Mouse (Mus musculus): ENCODE data around the gene Sycp3. TPM values are rescaled to one million over a fixed set of nuclear protein-coding genes. Genes with fewer than 3 reads are reported as not detected.
"Not testable (repeated sequence)": the region's sequence is repeated elsewhere in the genome, so short reads cannot be mapped to it uniquely, and the experiment has no call there.

Sycp3 gene
- polyA plus RNA-seq, 1 experiment from 2014 or later: not detected

- peak overlapping the region; percentile 25; the same call in 1 of the 2 replicates for H3K4me2 ChIP-seq (replicated peaks)
- 0 out of 2 replicates have a peak, but pooled peaks cover 3% of the 10 kb centered on the region for H3K4me1 ChIP-seq
- no peaks in the 10 kb centered on the region for H3K27me3 ChIP-seq
- 40% methylated on average over 6 of the region's 6 CpGs for WGBS
- no peaks in the 10 kb centered on the region for H3K36me3 ChIP-seq
- peak; percentile 63 for ATAC-seq (ENCODE audit: low FRiP score, low read depth)
- H3K4me3 ChIP-seq: no peak overlapping the region
- no peak overlapping the region for H3K9ac ChIP-seq
- peak overlapping the region; percentile 7; the same call in 1 of the 2 replicates for H3K27ac ChIP-seq
- no peaks in the 10 kb centered on the region for H3K9me3 ChIP-seq
These were observed 1.6 kb upstream of the Sycp3 start for GRCm38 (mm10) chr10:88457816-88458215.

GRCm38 (mm10) chr10:88460122-88460820 is 902 bp downstream of the Sycp3 start:
- ATAC-seq (ENCODE audit: low FRiP score, low read depth): no peak
- no peaks in the 10 kb centered on the region for H3K36me3 ChIP-seq
- no peaks in the 10 kb centered on the region for H3K27me3 ChIP-seq
- H3K27ac ChIP-seq: no peak overlapping the region
- 0 out of 2 replicates have a peak, but pooled peaks cover 3% of the 10 kb centered on the region for H3K4me1 ChIP-seq
- no peak overlapping the region for H3K4me2 ChIP-seq (replicated peaks)
- no peaks in the 10 kb centered on the region for H3K9me3 ChIP-seq
- WGBS: 79% methylated on average over 18 of the region's 18 CpGs
- no peak overlapping the region for H3K9ac ChIP-seq
- H3K4me3 ChIP-seq: no peak overlapping the region

- H3K4me1 ChIP-seq; H3K9me3 ChIP-seq; H3K27ac ChIP-seq; ATAC-seq (ENCODE audit: low FRiP score, low read depth); H3K9ac ChIP-seq; H3K4me2 ChIP-seq (replicated peaks); H3K27me3 ChIP-seq; H3K4me3 ChIP-seq; H3K36me3 ChIP-seq: not testable (repeated sequence)
- WGBS: 88% methylated on average over 10 of the region's 10 CpGs
These were observed 23.5 kb downstream of the Sycp3 start for GRCm38 (mm10) chr10:88482866-88483265.

- Histone ChIP-seq H3K36me3 (peaks cover 6% of the 10 kb centered on the region; the same call in 1 of the 2 replicates), H3K4me2 (replicated peaks) (no peak overlapping the region), H3K27ac (no peak overlapping the region), H3K9ac (no peak overlapping the region), H3K9me3 (no peaks in the 10 kb centered on the region), H3K4me3 (no peak overlapping the region), H3K27me3 (no peaks in the 10 kb centered on the region), H3K4me1 (no peaks in the 10 kb centered on the region)
- no peak for ATAC-seq (ENCODE audit: low FRiP score, low read depth)
- WGBS: 87% methylated on average over 5 of the region's 5 CpGs
These were observed 29.3 kb downstream of the Sycp3 start for GRCm38 (mm10) chr10:88488629-88489028.

DNA sequence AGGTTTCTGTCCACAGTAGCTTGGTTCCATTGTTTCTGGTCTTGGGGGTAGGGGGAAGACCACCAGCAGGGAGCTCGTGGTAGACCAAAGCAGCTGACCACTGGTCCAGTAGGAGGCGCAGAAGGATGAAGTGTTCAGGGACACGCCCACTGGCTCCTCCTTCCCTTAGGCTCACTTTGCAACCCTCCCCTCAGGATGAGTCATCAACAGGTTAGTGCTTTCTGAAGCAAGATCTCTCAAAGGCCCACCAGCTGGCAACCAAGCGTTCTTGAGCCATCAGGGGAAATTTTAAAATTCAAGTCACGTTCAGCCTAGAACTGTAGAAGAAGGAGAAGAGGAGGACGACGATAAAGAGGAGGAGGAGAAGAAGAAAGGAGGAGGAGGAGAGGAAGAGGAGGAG is 32.3 kb downstream of the Sycp3 start:
- no peak for ATAC-seq (ENCODE audit: low FRiP score, low read depth)
- Histone ChIP-seq H3K9ac (no peak overlapping the region), H3K9me3 (no peaks in the 10 kb centered on the region), H3K27ac (no peak overlapping the region), H3K4me2 (replicated peaks) (no peak overlapping the region), H3K27me3 (no peaks in the 10 kb centered on the region), H3K4me1 (peaks cover 7% of the 10 kb centered on the region), H3K4me3 (no peak overlapping the region), H3K36me3 (no peaks in the 10 kb centered on the region; the same call in 1 of the 2 replicates)
- WGBS: 65% methylated on average over 7 of the region's 7 CpGs

GRCm38 (mm10) chr10:88492658-88493057 is 33.3 kb downstream of the Sycp3 start:
- peaks cover 14% of the 10 kb centered on the region for H3K4me1 ChIP-seq

DNA sequence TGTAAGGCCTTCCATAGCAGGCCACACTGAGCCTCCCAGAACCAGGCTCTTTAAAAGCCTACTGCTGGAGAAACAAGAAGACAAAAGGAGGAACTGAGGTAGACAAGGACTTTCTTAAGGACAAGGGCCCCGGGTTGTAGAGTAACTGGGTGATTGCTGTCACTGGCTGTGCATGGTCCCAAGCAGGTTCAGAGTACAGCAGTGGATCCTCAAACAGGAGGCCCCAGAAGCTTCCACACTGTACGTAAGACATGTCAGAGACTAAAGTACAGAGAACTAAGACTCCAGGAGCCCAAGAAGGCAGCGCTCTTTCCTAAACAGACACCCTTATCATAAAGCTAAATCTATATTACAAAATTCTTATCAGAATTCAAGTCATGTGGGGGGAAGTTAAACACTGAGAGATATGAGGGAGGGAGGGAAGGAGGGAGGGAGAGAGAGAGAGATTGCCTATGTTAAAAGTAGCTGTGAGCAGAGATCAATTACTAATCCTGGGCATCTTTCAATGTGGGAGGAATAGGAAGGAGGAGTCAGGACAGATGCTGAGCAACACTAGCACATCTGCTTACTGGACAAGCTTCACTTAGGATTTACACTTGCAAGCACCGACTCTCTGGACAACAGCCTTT is 35.7 kb downstream of the Sycp3 start:
- Histone ChIP-seq H3K27ac (no peak overlapping the region), H3K4me1 (peaks cover 14% of the 10 kb centered on the region), H3K36me3 (no peaks in the 10 kb centered on the region), H3K4me3 (no peak overlapping the region), H3K27me3 (no peaks in the 10 kb centered on the region), H3K9ac (no peak overlapping the region), H3K4me2 (replicated peaks) (no peak overlapping the region), H3K9me3 (no peaks in the 10 kb centered on the region)
- ATAC-seq (ENCODE audit: low FRiP score, low read depth): no peak
- WGBS: 82% methylated on average over 4 of the region's 4 CpGs

More at GRCm38 (mm10) chr10:88492658-88493057, 33.3 kb downstream of the Sycp3 start:
- no peak overlapping the region for H3K4me3 ChIP-seq
- no peak for ATAC-seq (ENCODE audit: low FRiP score, low read depth)
- no peaks in the 10 kb centered on the region; the same call in 1 of the 2 replicates for H3K36me3 ChIP-seq
- no peak overlapping the region for H3K27ac ChIP-seq
- WGBS: 85% methylated on average over 8 of the region's 8 CpGs
- no peak overlapping the region for H3K4me2 ChIP-seq (replicated peaks)
- no peaks in the 10 kb centered on the region for H3K9me3 ChIP-seq
- H3K27me3 ChIP-seq: no peaks in the 10 kb centered on the region
- no peak overlapping the region for H3K9ac ChIP-seq

DNA sequence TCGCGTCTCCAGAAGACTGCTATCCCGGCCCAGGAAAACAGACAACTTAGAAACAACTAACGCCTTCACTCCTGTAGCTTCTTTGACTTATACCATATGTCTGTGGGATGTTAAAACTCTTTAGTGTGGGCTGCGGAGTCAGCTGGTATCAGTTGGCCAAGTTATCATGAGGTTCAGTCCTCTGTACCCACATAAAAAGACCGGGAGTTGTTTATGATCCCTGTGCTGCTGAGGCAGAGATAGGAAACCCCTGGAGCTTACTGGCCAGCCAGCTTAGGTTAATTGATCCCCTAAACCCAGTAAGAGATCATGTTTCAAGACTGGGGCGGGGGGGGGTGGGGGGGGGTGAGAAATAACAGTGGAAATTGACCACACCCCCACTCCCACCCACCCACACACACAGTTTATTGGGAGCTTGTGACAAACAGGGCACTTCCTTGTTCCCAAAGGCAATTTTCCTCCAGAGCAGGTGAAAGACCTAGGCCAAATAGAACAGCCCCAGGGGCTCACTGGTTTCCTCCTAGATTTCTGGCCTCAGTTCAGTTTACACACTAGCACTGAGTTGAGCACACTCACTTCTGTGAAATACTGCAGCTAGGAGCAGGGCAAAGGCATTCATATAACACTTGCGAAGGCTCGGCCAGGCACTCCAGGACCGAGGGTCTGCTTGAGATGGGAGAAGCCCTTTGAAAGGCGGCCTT is 37.6 kb downstream of the Sycp3 start:
- no peaks in the 10 kb centered on the region for H3K36me3 ChIP-seq
- no peak overlapping the region for H3K4me3 ChIP-seq
- ATAC-seq (ENCODE audit: low FRiP score, low read depth): peak; percentile 79
- H3K27me3 ChIP-seq: no peaks in the 10 kb centered on the region
- WGBS: 19% methylated on average over 11 of the region's 11 CpGs
- no peak overlapping the region for H3K9ac ChIP-seq
- H3K27ac ChIP-seq: no peak overlapping the region
- H3K4me2 ChIP-seq (replicated peaks): 0 out of 2 replicates have a peak overlapping the region, but pooled peaks have one; percentile 17
- H3K4me1 ChIP-seq: peaks cover 22% of the 10 kb centered on the region
- H3K9me3 ChIP-seq: no peaks in the 10 kb centered on the region

GRCm38 (mm10) chr10:88499993-88500392 is 40.6 kb downstream of the Sycp3 start:
- Histone ChIP-seq H3K27ac (no peak overlapping the region), H3K4me1 (peaks cover 40% of the 10 kb centered on the region), H3K4me3 (no peak overlapping the region), H3K4me2 (replicated peaks) (no peak overlapping the region), H3K9ac (no peak overlapping the region), H3K9me3 (no peaks in the 10 kb centered on the region), H3K36me3 (no peaks in the 10 kb centered on the region), H3K27me3 (no peaks in the 10 kb centered on the region)
- WGBS: 74% methylated on average over 5 of the region's 5 CpGs
- no peak for ATAC-seq (ENCODE audit: low FRiP score, low read depth)

GRCm38 (mm10) chr10:88501370-88501769 is 42.0 kb downstream of the Sycp3 start:
- Histone ChIP-seq H3K4me3 (no peak overlapping the region), H3K27me3 (no peaks in the 10 kb centered on the region), H3K4me1 (peaks cover 36% of the 10 kb centered on the region), H3K9ac (no peak overlapping the region), H3K9me3 (no peaks in the 10 kb centered on the region), H3K27ac (no peak overlapping the region), H3K4me2 (replicated peaks) (0 out of 2 replicates have a peak overlapping the region, but pooled peaks have one; percentile 7), H3K36me3 (no peaks in the 10 kb centered on the region)
- no peak for ATAC-seq (ENCODE audit: low FRiP score, low read depth)
- 63% methylated on average over 10 of the region's 10 CpGs for WGBS

DNA sequence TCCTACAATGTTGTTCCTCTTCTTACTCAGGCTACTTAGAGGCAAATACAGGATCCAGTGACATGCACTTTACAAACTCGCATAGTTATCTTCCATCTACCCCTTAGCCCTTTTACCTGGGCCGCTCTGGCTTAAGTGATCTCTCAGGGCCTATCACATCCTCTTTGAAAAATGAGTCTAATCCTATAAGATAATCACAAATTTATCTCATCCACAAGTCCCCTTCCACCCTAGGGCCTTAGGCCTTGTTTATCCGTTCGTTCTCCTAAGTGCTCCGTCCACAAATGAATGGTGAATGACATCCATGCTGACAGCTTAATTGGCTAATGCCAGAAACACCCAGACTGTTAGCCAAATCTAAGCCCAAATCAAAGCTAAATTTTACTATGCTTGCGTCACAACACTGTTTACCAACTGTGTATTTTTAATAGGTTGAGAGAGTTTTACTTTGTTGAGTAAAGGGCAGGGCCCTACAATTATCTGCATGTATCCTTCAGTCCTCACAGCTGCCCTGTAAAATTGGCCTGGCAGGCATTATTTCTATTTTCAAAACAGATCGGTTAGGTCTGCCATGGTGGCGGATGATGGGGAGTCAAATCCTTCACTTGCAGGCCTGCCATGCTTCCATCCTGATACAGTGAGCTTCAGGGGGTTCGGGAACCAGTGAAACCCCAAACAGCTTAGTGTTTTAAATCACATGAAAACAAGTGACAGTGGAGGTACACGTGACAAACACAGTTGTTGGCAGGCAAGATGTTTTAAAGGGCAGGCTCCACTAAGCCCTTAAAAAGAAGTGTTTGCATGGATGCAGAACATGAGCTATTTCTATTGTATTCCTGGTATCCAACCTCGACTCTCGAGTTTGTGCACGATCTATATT is 42.8 kb downstream of the Sycp3 start:
- peak overlapping the region; percentile 86 for H3K4me2 ChIP-seq (replicated peaks)

More for the DNA sequence above, 42.8 kb downstream of the Sycp3 start:
- Histone ChIP-seq H3K9me3 (no peaks in the 10 kb centered on the region), H3K27me3 (no peaks in the 10 kb centered on the region), H3K27ac (no peak overlapping the region), H3K4me1 (peaks cover 28% of the 10 kb centered on the region), H3K9ac (no peak overlapping the region), H3K36me3 (no peaks in the 10 kb centered on the region), H3K4me3 (no peak overlapping the region)
- no peak for ATAC-seq (ENCODE audit: low FRiP score, low read depth)
- WGBS: 58% methylated on average over 13 of the region's 13 CpGs

Data from limb, embryonic 13.5 days (tissue).